Mouse (Mus musculus): ENCODE measurements around the gene Elovl7. TPM values are rescaled to one million over a fixed set of nuclear protein-coding genes. Genes with fewer than 3 reads are reported as not detected.
A peak's percentile ranks its signal among the peaks of the same experiment; 100 is the strongest.

Elovl7 gene
- under 1 TPM; 0.28 to 0.87 (median 0.37) TPM for polyA plus RNA-seq (2017; shearing (Covaris generic))

DNA sequence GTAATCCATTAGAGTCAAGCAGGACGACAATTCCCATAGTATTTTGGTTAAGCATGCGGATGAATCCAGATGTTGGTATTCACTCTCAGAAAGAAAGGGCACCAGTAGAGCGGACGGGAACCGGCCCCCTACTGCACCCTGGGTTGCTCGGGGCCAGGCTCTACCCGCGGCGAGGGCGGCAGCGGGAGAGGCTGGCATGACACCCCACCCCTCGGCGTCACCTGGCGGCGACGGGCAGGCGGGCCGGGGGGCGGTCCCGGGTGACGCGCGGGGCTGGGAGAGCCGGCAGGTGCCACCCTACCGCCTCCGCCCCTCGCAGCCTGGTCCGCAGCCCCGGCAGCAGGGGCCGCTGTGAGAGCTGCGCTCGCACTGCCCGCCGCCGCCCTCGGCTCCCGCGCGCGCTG lies at the start of gene Elovl7:
TSS of gene Elovl7 (plus strand) at position 324 of the 404 bp plus-strand sequence.
- peak; percentile 86 for ATAC-seq

DNA sequence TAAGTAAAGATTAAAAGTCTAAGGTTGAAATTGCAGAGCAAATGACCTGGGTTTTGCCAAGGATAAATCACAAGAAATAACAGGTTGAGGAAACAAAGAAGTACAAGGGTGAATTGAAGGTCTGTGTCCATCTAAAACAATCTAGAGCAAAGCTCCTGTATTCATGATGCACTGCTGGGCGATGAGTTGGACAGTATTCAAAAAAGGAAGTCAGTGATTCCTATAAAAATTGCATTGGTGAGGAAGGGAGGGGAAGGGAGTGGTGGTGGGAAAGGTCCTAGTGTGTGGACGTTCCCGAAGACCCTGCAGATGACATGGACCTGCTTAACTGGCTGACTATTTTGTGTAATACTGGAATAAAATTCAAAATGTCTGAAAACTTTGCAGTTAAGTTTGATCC lies 49.6 kb upstream of the Elovl7 start:
- ATAC-seq: no peak

DNA sequence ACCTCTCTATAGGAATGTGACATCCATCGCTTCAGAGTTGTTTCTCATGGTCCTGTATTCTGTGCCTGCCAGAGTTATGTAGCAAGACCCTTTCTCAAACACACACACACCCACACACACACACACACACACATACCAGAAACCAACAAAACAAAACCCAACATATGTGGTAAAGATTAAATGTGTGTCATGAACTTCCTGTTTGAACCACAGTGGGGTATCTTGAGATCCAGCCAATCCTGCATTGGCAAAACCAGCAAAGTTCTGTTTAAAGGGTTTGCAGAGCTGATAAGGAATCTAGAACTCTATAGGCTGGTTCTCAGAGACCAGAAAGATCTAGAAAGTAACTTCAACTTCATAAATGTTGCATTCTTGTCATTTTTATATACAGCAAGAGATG lies 44.2 kb upstream of the Elovl7 start:
- ATAC-seq: peak; percentile 71

DNA sequence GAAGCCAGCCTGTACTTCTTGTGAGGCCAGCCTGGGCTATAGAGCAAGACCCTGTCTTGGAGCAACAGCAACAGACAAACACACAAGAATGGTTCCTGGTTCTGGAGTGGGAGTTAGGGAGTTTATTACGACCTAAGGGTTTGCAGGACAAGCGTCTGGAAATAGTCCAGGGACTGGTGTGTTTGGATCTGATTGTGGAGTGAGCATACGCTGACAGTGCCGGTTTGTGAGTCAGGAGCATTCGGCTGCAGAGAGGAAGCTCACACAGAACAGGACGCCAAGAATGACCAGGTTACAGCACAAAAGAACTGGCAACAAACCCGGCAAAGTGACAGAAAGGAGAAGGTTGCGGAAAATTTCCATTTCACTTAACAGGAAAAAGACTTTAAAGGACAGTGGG lies 43.7 kb upstream of the Elovl7 start:
- ATAC-seq: no peak

DNA sequence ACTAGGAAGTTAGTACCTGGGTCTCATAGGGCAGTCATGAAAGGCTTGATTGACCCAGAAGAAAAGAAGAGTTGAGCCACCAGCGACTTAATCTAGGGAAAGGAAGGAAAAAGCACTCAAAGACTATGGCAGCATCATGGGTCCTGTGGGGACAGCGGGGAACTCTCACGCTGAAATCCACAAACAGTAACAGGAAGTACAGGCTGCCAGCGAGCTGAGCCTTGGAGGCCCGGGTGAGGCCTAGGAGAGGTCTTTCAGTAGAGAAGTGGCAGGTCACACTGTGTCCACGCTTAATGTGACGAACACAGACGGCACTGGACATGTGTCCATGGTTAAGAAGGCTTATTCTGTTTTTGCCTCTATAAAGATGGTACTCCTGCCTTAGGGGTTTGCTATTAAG lies 34.6 kb upstream of the Elovl7 start:
- no peak for ATAC-seq

DNA sequence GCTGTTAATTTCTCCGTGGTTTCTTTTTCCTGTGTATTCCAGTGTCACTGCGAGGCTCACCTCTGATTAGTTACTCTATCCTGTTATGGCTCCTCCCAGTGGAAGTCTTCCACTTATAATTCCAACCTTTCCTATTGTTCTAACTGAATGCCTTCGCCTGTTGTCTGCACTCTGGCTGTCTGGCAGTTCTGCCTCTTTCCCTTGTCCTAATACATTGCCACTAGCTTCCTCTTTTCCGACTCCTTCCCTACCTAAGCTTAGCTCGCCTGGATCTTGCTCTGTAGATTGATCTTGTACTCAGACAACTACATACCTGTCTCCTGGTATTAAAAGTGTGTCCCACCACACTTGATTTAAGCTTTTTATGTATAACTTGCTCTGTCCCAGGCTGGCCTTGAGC lies 33.4 kb upstream of the Elovl7 start:
- ATAC-seq: no peak

DNA sequence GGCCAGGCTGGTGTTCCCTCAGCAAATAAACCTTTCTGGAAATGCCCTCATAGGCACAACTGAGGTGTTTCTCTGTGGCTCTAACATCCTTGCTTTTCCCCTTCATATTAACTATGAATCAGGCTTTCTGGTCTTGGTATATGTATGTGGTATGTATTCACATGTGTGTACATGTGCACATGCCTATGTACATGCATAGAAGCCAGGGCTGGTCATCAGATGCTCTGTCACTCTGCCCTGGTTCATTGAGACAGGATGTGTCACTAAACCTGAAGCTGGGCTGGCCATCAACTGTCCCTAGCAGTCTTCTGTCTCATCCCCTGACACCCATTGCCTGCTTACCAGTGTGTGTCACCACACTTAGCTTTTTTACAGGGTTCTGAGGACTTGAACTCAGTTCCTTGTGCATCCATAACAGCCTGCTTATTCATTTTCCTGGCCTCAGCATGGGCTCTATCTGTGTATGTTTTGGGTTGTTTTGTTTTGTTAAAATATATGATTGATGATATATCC lies 29.4 kb upstream of the Elovl7 start:
- no peak for ATAC-seq

DNA sequence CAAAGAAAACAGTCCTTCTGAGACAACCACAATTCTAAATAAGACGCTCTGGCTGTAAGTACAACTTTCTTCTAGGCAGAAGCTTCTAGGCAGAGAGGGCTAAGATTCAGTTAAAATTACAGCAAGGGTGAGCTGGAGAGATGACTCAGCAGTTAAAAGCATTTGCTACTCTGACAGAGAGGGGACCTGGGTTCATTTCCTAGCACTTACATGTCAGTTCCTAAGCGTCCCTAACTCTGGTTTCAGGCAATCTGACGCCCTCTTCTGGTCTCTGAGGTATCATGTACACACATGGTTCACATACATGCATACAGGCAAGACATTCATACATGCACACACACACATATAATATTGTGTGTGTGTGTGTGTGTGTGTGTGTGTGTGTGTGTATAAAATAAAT lies 28.7 kb upstream of the Elovl7 start:
- no peak for ATAC-seq

DNA sequence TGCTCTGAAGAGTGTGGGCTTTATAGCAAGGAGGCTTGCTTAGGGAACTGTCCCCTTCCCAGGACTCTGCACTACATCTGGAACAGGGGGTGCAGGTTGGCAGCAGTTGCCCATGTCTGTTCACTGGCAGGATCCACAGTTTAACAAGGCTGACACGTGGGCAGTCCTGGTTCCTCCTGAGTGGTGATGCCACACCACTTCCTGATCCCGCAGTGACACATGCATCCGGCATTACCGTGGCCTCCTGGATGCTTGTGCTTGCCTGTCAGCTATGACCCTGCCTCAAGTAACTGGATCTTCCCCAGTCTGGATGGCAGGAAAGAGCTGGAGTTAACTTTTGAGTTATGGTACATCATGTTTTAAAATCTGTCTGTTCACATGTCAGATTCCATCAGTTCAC lies 26.2 kb upstream of the Elovl7 start:
- no peak for ATAC-seq

DNA sequence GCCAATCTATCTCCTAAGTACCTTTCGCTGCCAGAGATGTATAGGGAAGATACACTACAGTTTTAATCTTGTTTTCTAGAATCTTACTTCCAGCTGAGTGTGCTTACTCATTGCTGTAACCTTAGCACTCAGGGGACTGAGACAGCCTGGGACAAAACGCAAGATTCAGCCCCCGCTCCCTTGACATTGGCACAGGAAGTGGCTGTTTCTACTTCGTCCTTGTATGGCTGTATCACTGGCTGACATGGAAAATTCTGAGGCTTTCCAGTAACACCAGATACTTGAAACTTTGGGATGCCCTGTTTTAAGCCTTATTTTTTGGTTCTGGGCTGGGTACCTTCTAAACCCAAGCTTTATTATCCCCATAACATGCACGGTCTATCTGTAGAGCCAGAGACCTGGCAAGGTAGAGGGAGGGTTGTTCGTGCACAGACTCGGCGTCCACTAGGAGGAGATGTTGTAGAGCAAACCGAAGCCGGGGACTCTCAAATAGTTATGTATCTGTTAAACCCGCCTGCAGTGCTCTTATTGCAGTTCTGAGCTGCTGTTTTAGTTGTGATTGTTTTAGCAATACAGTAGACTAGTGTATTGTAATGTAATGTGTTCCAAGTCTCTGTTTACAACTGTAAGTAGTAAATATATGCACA lies 23.0 kb upstream of the Elovl7 start:
- peak; percentile 78 for ATAC-seq

DNA sequence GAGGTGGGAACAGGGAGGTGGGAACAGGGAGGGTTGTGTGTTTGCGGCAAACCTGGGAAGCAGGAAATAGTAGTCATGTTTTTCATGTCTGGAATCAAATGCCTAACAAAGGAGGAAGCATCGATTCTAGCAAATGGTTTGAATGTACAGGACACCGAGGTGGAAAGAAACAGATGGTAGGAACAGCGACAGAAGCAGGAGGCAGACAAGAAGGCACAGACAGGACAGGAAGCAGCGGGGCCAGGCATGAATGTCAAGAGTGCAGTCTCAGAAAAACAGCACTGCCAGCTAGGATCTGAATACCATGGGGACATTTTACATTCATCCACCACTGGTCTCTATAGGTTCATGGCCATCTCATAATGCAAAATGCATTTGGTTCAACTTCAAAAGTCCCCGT lies 18.7 kb upstream of the Elovl7 start:
- no peak for ATAC-seq

DNA sequence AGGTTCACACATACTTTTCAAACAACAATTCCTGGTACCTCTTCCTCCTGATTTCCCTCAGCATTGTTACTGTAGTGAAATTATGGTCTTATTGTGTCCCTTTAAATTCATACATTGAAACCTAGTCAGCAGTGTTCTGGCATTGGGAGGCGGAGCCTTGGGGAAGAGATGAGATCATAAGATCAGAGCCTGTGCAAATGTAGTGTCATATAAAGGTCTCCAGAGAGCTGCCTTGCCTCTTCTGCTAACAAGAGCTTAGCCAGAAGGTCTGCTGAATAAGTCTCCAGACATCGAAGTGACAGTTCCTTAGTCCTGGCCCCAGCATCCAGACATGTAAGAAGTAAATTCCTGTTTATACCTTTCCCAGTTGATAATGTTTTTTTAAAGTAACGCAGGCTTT lies 9.3 kb upstream of the Elovl7 start:
- ATAC-seq: no peak

DNA sequence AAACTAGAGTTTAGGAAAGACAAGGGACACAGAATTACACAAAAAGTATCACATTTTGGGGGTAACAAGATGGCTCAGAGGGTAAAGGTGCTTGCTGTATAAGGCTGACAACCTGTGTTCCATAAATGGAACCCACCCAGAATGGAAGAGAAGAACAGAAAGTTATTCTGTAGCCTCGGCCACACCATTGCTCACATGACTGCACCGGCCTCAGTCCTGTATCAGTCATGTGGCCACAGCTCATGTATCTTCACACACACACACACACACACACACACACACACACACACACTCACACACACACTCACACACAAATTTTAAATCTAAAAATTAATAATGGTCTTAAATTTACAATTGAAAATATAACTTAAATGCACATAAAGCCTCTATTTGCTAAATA lies 6.8 kb upstream of the Elovl7 start:
- ATAC-seq: no peak

DNA sequence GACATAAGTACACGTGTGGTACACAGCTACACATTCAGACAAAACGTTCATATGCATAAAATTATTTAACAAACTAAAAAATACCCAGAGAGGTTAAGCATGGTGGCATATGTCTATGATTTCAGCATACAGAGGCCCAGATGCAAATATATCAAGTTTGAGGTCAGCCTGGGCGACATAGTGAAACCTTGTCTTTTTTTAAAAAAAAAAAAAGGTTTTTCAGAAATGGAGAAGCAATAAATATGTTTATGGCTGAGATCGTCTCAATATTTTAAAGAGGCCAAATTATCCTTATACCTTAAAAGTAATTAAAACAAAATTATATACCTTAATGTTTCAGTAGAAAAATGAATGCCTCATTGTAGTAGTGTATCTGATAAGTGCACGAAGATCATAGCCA lies 6.1 kb upstream of the Elovl7 start:
- ATAC-seq: no peak

DNA sequence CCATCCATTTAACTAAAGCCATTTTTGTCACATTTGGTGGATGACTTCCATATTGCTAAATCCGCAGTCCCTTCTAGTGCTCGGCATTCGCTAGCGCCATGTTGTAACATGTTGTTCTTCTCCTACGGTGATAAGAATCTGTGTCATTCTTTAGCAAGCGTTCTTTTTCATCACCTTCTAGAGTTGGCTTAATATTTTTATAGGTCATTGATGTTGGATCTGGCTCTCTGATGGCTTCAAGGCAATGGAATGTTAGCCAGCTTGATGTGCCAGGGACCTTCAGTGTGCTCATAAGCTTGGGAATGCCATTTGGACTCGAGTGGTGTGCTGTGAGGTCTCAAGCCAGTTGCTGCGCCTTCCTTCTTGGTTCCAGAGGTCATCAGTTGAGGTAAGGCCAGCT lies 3.2 kb upstream of the Elovl7 start:
- ATAC-seq: no peak

DNA sequence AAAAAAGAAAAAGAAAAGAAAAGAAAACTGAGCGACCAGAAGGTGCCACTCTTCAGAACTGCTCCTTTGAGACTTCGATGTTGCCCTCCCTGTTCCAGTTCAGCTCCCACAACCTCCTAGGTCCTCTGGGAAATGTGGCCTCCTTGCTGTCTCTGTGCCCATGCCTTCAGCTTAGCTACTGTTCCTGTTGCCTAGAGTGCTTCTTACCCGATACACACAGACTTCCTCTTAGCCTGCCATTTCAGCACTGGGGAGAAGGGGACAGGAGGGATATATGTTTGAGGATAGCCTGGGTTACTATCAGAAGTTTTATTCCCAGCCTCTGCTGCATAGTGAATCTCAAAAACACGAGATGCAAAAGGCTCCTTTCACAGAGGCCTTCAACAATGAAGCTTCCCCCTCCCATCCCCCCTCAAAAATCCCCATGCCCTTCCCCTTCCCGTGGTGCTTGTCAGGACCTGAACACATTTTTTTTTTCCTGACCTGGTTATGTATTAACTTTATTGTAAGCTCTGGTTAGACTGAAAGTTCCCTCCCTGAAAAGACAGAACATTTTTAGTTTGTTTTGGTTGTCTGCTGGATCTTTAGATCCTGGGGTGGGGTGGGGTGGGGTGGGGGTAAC lies 1.7 kb upstream of the Elovl7 start:
- ATAC-seq: no peak

DNA sequence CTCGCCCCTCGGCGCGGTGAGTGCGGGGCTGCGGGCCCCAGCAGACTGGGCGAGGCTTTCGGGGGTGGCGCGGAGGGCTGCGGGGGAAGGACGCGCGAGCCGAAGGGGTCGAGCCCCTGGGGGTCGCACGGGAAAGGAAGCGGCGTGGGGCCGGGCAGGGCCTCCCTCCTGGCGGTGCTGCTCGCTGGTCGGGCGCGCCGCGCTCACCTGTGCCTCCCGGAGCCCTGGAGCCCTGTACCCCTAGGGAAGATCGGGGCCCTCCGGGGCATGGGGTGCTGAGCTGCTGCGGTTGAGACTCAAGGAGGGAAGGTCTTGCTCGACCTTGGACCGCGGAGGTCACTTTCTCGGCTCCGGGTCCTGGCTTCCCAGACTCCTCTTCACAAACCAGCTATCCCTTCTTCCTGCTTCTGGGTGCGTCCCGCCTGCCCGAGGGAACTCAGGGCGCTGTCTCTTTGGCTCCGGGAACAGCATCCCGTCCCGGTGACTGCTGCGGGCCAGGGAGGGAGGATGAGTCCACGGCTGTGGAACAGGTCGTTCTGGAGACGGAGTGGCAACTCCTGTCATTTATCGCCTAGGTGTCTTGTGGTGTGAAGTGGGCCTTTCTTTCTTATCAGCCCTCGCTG lies 392 bp downstream of the Elovl7 start:
- peak; percentile 32 for ATAC-seq

DNA sequence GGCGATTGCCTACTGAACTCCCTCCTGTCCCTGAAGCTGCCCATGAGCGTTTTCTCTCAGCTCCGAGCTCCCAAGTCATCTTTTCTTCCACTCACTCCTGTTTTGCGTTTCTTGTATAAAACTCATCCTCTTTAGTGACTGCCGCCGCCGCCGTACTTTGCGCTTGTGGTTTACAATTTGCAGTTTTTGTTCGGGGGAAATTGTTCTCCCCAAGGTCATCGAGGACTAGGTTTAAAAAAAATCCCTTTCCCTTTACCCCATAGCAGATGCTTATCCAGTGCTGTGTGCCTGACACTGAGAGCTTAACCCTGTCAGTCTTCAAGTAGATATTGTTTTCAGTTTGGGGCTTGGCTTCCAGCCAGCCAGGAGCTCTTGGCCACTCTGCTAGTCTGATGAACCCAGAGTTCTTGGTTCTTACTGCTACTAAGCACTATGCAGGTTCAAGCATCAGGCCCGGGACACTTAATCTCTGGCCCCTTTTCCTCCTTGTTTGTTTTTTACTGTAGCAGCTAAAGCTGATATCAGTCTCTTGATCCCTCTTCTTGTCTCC lies 1.1 kb downstream of the Elovl7 start:
- peak; percentile 2 for ATAC-seq

DNA sequence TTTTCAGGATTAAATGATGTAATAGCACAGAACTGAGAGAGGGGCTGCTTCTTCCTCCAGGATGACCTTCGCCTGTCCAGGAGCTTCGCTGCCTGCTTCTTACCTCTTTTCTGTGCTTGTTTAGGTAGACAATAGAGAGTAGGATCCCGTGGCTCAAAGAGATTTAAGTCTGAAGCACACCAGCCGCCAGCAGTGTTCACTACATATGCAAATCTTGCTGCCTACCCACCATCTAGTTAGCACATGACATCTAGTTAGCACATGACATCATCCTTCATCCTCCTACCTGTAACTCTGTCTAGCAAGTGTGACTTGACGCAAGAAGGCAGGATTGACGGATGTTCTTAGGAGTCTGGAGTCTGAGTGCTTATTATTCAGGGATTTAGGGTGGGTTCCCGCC lies 5.6 kb downstream of the Elovl7 start:
- no peak for ATAC-seq

DNA sequence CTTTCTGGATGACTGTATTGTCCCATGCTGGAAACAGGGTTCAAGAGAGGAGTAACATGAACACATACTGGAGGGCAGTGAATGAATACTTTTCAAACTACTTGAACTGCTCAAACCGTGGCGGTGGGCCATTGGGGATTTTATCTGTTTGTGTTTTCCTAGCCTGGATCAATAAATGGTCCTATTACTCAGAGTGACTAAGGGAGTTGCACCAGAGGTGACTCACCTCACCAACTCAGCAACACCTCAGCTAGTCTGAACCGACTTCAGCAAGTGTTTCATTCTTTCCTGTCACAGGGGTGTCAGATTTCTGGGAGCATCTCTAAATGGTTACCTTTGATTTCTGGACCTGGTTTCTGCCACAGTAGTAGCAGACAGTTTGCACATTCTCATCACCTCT lies 15.0 kb downstream of the Elovl7 start:
- no peak for ATAC-seq

DNA sequence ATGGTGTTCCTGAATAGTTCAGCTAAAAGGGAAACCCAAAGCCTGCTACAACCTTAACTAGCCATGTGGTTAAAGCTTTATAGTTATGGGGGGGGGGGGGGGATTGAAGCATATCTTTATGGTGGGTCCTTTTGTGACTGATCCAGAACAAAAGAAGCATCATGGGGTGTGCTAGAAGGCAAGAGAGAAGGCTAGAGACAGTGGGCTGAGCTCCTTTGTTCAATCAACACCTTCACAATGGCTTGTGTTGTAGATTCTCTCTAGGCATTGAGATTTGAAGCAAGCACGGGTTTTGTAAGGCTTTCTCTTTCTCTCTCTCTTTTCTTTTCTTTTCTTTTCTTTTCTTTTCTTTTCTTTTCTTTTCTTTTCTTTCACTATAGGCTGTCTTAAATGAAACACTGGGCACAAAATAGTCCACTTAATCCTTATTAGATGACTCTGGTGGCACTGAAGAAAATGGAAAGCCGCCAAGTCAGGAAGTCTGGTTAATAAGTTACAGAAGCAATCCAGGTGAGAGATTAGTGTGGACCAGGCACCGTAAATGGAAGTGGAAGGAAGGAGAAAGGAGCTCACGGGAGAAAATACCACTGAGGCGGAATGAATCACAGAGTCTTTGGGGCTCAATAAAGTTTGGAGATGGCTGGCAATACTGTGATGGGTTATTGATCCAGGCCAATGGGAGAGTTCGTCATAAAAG lies 15.6 kb downstream of the Elovl7 start:
- no peak for ATAC-seq

DNA sequence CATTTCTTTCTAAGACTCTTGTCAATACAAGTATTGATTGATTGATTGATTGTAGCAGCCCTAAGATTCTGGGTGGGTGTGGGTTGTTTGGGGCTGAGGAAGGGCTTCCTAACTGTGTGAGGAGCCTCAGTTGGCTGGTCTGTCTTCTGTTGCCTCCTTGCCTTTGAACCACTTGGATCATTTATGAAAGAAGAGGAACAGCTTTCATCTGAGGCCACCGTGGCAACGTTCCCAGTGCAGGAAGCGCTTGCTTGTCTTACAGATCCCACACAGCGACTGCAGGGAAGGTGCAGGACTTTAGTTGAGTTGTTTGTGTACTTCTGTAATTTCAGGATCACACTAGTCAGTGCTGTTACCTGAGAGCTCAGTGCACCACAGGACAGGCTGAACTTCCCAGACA lies 25.8 kb downstream of the Elovl7 start:
- no peak for ATAC-seq

DNA sequence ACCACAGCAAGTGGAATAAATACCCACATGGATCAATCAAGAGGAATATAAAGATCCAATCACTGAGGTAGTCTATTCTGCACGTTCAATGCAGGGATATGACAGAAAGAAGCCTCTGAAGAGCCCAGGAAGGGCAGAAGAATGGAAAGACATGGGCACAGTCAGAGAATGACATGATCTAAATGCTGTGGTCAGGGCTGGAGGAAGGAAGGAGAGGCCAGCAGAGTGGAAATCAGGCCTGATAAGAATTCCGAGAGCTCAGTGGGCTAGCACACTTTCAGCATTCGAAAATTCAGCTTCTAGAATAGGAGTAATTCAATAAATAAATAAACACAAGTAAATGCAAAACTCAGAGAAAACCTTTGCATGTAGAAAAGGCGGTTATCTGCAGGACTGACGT lies 27.5 kb downstream of the Elovl7 start:
- ATAC-seq: no peak

All from inflammation-experienced regulatory T-cells, adult 6 months (primary cell).